Mouse (Mus musculus) liver, adult 2 months (tissue): Measurements from ENCODE around the gene Olfr522.

Experiments used
- CTCF ChIP-seq: fragments of 200-500 bp; IDR thresholded peaks from 2 replicates; pipeline ENCODE4 v1.5.1; 2011; ENCODE audit warnings: low read depth, low read length, control low read depth
- POLR2A ChIP-seq: fragments of 200-500 bp; IDR thresholded peaks from 2 replicates; pipeline ENCODE4 v1.6.1; 2011; ENCODE audit warnings: low read length, control low read depth; ENCODE audit not compliant: insufficient read depth; ENCODE audit errors: extremely low read depth

- no peak for TF ChIP-seq CTCF
- no peak for TF ChIP-seq POLR2A
Observed at GRCm38 (mm10) chr7:140126934-140127333, 37.6 kb downstream of the Olfr522 start.
